Mouse (Mus musculus): ENCODE results near the gene Aacs. TPM values are rescaled to one million over a fixed set of nuclear protein-coding genes. Genes with fewer than 3 reads are reported as not detected.

The Aacs gene
- polyA plus RNA-seq, 1 experiment: 155 TPM

DNA sequence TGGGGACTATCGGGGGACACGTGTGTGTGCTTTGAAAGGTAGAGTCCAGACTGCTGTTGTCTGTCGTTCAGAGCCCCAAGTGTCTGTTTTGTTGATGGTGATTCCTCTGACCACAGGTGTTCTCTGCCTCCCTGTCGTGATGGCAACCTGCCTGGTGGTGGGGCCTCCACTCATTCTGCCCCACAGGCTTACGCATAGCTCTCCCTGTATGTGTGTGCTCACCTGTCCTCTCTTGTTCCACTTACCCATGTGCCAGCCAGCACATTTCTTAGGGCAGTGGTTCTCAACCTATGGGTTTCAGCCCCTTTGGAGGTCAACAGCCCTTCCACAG lies 17.4 kb downstream of the Aacs start:
- DNase-seq (ENCODE audit: low read depth): no peak

DNA sequence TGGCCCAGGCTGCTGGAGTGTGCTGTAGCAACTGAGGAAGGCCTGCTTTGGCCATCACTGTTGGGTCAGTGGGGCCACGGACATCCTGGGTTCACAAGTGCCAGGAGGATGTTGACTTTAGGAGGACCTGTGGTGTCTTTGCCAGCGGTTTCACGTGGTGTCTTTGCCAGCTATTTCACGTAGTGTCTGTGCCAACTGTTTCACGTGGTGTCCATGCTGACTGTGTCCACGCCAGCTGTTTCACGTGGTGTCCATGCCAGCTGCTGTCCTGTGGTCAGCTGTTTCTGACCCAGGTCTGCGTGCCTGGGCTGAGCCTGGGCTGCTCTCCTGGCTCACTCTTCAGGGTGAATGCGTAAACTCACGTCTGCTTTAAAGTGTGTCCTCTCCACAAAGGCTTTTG lies 20.0 kb downstream of the Aacs start:
- no peak for DNase-seq (ENCODE audit: low read depth)

- DNase-seq (ENCODE audit: low read depth): no peak
Observed at GRCm38 (mm10) chr5:125497821-125498600, 22.4 kb downstream of the Aacs start.

DNA sequence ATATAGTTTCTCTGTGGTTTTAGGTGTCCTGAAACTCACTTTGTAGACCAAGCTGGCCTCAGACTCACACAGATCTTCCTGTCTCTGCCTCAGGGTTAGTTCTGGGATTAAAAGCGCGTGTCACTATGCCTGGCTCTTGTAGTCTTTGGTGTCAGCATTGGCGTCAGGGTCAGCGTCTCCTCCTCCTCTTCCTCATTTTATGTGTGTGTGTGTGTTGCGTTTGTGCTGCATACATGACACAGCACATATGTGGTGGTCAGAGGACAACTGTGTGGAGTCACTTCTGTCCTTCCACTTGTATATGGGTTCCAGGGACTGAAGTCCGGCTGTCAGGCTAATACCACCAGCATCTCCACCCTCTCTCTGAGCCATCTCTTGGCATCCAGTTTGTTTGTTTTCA lies 25.9 kb downstream of the Aacs start:
- no peak for DNase-seq (ENCODE audit: low read depth)

- DNase-seq (ENCODE audit: low read depth): no peak
Observed at GRCm38 (mm10) chr5:125502186-125502585, 26.6 kb downstream of the Aacs start.

DNA sequence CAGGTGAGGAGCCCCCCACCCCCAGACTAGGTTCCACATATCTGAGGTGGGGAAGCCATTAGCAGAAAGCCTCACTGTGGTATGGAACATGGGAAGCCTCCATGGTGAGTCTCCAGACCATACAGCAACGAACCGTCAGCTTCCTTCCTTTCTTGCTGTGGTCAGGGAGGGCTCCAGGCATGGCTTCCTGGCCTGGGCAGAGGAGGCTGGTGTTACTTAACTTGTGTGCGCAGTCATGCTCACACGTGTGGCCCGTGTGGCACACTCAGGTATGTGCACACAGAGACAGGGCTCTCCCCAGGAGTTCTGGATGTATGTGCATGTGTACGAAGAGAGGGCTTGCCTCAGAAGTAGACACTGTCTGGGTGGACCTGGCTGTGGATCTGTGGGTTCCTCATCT lies 28.0 kb downstream of the Aacs start:
- DNase-seq (ENCODE audit: low read depth): no peak

DNA sequence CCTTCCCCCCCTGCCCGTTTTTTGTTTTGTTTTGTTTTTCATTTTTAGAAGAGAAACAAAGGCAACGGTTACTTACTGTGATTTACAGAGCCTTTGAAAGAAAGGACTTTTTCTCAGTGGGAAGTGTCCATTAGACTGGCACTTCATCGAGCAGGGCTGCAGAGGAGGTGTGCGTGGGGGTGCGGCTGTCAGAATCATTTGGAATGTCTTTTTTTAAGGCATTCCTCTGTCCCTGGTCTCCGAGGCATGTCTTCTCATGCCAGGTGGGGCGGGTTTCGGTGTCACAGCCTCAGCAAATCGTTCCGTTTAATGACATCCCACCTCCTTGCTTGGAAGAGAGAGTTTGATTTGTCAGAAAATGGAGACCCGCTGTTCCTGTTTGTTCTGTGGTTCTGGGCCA lies 29.1 kb downstream of the Aacs start:
- no peak for DNase-seq (ENCODE audit: low read depth)

DNA sequence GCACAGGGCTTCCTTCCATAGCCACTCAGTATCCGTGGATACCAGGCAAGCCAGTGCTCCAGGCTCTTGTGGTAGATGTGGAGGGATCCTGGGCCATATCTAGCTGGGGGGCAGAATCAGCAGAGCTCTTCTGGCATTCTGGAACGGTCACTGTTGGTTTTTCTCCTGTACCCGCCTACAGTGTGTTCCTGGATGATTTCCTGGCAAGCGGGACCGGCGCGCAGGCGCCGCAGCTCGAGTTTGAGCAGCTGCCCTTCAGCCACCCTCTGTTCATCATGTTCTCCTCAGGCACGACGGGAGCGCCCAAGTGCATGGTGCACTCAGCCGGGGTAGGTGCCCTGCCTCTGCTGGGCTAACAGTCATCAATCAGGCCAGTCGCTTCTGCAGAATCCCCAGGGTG lies 30.4 kb downstream of the Aacs start:
- DNase-seq (ENCODE audit: low read depth): no peak

- DNase-seq (ENCODE audit: low read depth): no peak
Observed at GRCm38 (mm10) chr5:125507582-125507981, 32.0 kb downstream of the Aacs start.

GRCm38 (mm10) chr5:125508006-125508405 lies 32.4 kb downstream of the Aacs start:
- DNase-seq (ENCODE audit: low read depth): no peak

DNA sequence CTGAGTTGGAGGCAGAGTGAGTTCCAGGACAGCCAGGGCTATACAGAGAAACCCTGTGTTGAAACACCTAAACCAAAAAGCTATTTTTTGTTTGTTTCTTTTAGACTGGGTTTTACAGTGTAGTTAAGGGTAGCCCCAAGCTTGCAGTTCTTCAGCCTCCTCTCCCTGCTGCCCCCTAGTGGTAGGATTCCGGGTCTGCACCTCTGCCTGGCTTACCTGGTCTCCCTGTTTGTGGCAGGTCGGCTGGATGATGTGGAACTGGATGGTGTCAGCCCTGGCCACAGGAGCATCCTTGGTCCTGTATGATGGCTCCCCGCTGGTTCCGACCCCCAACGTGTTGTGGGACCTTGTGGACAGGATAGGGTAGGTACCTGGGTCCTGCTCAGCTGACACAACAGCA lies 33.9 kb downstream of the Aacs start:
- DNase-seq (ENCODE audit: low read depth): no peak

DNA sequence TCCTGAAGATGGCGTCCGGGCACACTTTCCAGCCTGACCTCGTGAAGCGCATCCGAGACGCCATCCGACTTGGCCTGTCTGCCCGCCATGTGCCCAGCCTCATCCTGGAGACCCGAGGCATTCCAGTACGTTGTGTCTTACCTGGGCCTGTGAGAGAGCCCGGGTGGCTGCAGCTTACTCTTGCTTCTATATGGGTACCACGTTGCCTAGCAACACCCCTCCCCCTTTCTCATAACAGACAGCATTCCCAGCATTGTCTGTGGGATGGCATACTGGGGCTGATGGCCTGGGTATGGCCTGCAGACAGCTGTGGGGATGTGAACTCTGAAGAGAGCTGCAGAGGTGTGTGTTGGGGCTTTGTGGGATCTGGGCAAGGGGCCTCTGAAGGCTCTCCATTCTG lies 39.4 kb downstream of the Aacs start:
- DNase-seq (ENCODE audit: low read depth): no peak

- no peak for DNase-seq (ENCODE audit: low read depth)
Observed at GRCm38 (mm10) chr5:125518640-125519039, 43.0 kb downstream of the Aacs start.

- no peak for DNase-seq (ENCODE audit: low read depth)
Observed at GRCm38 (mm10) chr5:125520930-125521590, 45.4 kb downstream of the Aacs start.

- no peak for DNase-seq (ENCODE audit: low read depth)
Observed at GRCm38 (mm10) chr5:125523361-125523760, 47.7 kb downstream of the Aacs start.

GRCm38 (mm10) chr5:125525516-125525915 lies 49.9 kb downstream of the Aacs start:
- DNase-seq (ENCODE audit: low read depth): no peak

DNA sequence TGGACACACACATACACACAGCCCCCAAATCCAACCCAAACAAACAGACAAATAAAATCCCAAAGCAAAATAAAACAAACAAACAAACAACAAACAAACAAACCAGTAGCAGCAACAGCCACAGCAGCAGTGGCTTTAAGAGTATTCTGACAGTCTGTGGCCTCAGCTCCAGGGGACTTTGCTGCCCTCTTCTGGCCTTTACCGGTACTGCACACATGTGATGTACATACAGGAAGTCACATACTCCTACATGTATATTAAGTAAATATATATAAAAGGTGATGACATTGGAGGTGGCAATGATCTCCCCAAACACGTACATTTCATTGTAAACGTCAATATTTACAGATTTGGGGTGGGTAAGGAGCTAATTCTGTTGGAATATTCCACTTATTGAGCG lies 50.9 kb downstream of the Aacs start:
- no peak for DNase-seq (ENCODE audit: low read depth)

DNA sequence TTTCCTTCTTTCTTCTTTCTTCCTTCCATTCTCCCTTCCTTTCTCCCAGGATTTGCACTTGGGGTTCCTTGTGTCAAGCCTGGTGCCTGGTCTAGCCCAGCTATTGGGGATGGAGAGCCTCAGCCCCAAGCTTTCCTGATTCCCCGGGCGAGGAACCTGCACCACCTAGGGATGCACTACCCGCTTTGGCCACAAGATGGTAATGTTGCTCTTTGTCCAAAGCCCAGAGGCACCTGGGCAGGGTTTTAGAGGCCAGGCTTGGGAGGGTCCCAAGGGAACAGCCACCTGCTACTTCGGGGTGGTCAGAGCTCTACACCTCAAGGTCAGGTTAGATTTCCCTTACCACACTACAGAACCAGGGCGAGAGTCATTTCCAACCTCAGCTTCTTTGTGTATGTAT lies 53.5 kb downstream of the Aacs start:
- DNase-seq (ENCODE audit: low read depth): no peak

DNA sequence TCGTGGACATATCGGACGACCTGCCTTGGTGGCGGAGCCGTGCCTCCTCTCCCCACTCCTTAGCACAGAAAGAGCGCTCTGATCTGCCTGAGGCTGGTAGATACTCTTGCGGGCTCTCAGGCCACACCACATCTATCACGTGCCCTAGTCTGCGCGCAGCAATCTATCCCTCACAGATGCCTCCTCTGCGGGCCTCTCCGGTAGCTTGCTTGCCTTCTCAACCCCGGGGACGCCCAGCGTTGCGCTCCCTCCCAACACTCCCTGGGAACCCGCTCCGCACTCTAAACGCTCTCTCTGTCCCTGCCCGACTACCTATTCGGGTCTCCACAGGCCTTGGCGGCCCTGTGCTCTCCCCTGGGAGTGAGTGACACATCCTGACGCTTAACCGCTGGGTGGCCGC lies 56.0 kb downstream of the Aacs start, which contains the start of gene Tmem132b:
TSS of gene Tmem132b (plus strand) at position 141 of the 400 bp plus-strand sequence.
- no peak for DNase-seq (ENCODE audit: low read depth)

GRCm38 (mm10) chr5:125532191-125532544 lies 56.6 kb downstream of the Aacs start:
- DNase-seq (ENCODE audit: low read depth): no peak

- DNase-seq (ENCODE audit: low read depth): no peak
Observed at GRCm38 (mm10) chr5:125532545-125533224, 57.1 kb downstream of the Aacs start.

- DNase-seq (ENCODE audit: low read depth): no peak
Observed at GRCm38 (mm10) chr5:125533225-125533900, 57.7 kb downstream of the Aacs start.
